Mouse (Mus musculus) liver, postnatal 0 days (tissue): Measurements from ENCODE around the gene B3gnt2. TPM values are rescaled to one million over a fixed set of nuclear protein-coding genes. Genes with fewer than 3 reads are reported as not detected.
A peak's percentile ranks its signal among the peaks of the same experiment; 100 is the strongest.

Source experiments
- ATAC-seq: fragments of 200-750 bp; cut with Nextera tagmentation; 2 replicates; pipeline ENCODE4 v1.8.0; 2017; ENCODE audit warnings: mild to moderate bottlenecking, moderate library complexity
- DNase-seq: peaks from one replicate; pipeline ENCODE4 v3.0.0-alpha.2; 2016
- H3K27ac ChIP-seq: fragments of 300-500 bp; sonication (generic); 2 replicates; pipeline ENCODE4 v1.5.1; 2014; ENCODE audit warnings: antibody characterized with exemption, moderate library complexity, mild to moderate bottlenecking, low read depth
- H3K27me3 ChIP-seq: fragments of 300-500 bp; sonication (generic); 2 replicates; pipeline ENCODE4 v1.6.1; 2014; ENCODE audit warnings: low read length, control low read depth, mixed read lengths; ENCODE audit not compliant: insufficient read depth
- H3K36me3 ChIP-seq: fragments of 300-500 bp; sonication (generic); replicated peaks from 2 replicates; pipeline ENCODE4 v1.6.1; 2014; ENCODE audit warnings: mild to moderate bottlenecking, control low read depth, low read length, moderate library complexity, mixed read lengths; ENCODE audit not compliant: insufficient read depth
- H3K4me1 ChIP-seq: fragments of 300-500 bp; sonication (generic); 2 replicates; pipeline ENCODE4 v1.6.1; 2014; ENCODE audit warnings: antibody characterized with exemption, mild to moderate bottlenecking, control low read depth; ENCODE audit not compliant: insufficient read depth
- H3K4me2 ChIP-seq: fragments of 300-500 bp; sonication (generic); 2 replicates; pipeline ENCODE4 v1.6.1; 2014; ENCODE audit warnings: low read depth, mild to moderate bottlenecking, low read length, moderate library complexity, mixed read lengths
- H3K4me3 ChIP-seq: fragments of 300-500 bp; sonication (generic); 2 replicates; pipeline ENCODE4 v1.5.1; 2014; ENCODE audit warnings: low read depth, low read length
- H3K9ac ChIP-seq: fragments of 300-500 bp; sonication (generic); replicated peaks from 2 replicates; pipeline ENCODE4 v1.6.1; 2014; ENCODE audit warnings: mild to moderate bottlenecking, moderate library complexity
- H3K9me3 ChIP-seq: fragments of 300-500 bp; sonication (generic); 2 replicates; pipeline ENCODE4 v1.6.1; 2016; ENCODE audit warnings: mild to moderate bottlenecking, control low read depth, low read length, mixed read lengths
- CTCF ChIP-seq: sonication (generic); IDR thresholded peaks from 2 replicates; pipeline ENCODE4 v1.5.1; 2016; ENCODE audit warnings: antibody characterized with exemption, low read depth
- EP300 ChIP-seq: IDR thresholded peaks from 2 replicates; pipeline ENCODE4 v1.6.1; 2016; ENCODE audit warnings: antibody characterized with exemption, low read depth, mild to moderate bottlenecking
- WGBS: fragments of 180-500 bp; shearing (Covaris S2); extraction: QIAGEN DNeasy Blood & Tissue Kit; methylation state at CpG from one replicate; pipeline ENCODE4 v1.1.7; 2014; ENCODE audit not compliant: insufficient replicate concordance; 5-methylcytosine and 5-hydroxymethylcytosine counted together
- polyA plus RNA-seq: library from polyadenylated mRNA; unstranded; fragments of >200 nt; fragmentation: Nextera tagmentation; extraction: Ambion mirVana; gene quantifications from 2 replicates; pipeline ENCODE4 v1.2.1, GENCODE M21; 2015

The B3gnt2 gene
- polyA plus RNA-seq, 1 experiment from 2014 or later = 10.0 TPM

DNA sequence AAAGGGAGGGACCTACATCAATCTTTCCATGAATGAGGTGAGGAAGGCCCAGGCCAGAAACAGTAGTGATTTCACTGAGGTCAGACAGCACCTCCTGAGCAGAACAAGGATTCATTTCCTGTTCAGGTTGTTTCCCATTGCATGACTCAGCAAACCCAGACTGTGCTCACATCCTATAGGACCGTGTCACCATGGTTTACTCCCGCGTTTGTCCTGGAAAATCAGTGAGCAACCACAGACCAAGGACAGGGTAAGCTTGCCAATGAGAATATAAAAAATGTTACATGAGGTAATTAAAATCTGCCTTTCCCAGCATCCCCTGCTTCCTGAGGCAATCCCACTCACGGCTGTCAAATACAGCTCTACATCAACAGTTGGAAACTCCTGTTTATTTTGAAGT, 141.2 kb downstream of the B3gnt2 start:
- H3K9ac ChIP-seq = no peak overlapping the region
- DNase-seq (no peak), ATAC-seq (no peak)
- H3K4me3 ChIP-seq = no peak overlapping the region
- no peak overlapping the region for H3K4me2 ChIP-seq
- H3K27ac ChIP-seq = no peak overlapping the region
- no peak for TF ChIP-seq EP300
- TF ChIP-seq CTCF = no peak
- 56% methylated on average over 4 of the region's 4 CpGs for WGBS
- no peaks in the 10 kb centered on the region for H3K36me3 ChIP-seq
- no peaks in the 10 kb centered on the region for H3K27me3 ChIP-seq
- no peaks in the 10 kb centered on the region for H3K9me3 ChIP-seq
- H3K4me1 ChIP-seq = no peaks in the 10 kb centered on the region

DNA sequence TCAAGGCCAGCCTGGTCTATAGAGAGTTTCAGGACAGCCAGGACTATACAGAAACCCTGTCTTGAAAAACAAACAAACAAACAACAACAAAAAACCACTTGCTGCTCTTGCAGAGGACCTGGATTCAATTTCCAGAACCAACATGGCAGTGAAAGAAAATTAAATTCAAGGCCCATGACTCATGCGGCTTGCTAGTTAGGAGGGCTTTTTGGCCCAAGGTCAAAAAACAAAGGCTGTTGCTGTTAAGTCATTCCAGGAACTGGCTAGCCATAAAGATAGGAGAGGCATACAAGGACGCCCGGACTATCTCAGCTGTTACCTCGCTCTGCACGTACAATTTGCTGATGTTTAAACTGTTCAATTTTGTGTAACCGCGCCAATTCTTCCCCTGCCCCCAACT, 142.7 kb downstream of the B3gnt2 start:
- Histone ChIP-seq H3K36me3 (no peaks in the 10 kb centered on the region), H3K4me1 (no peaks in the 10 kb centered on the region), H3K4me3 (no peak overlapping the region), H3K27ac (no peak overlapping the region), H3K9me3 (no peaks in the 10 kb centered on the region), H3K27me3 (no peaks in the 10 kb centered on the region), H3K4me2 (no peak overlapping the region), H3K9ac (no peak overlapping the region)
- no peak for TF ChIP-seq EP300
- TF ChIP-seq CTCF = no peak
- WGBS = 85% methylated on average over 7 of the region's 7 CpGs
- no peak for DNase-seq
- no peak for ATAC-seq

DNA sequence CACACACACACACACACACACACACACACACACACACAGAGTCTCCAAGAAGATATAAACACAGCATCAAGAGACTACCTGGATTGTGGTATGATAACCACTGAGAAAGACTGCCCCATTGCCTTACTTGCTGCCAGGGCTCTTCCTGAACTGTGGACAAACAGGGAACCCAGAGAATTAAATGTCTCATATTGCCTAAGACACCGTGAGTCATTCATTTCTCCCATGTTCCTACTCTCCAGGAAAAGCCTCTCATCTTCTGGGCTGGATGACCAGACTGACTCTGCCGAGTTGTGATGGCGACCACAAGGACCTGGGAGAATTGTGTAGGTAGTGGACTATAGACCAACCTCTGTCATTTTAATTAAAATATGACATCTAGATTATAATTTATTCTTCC, 149.4 kb downstream of the B3gnt2 start:
- 76% methylated on average over 3 of the region's 3 CpGs for WGBS
- no peak overlapping the region for H3K4me3 ChIP-seq
- H3K9ac ChIP-seq = no peak overlapping the region
- no peak for DNase-seq
- no peaks in the 10 kb centered on the region for H3K36me3 ChIP-seq
- no peaks in the 10 kb centered on the region for H3K9me3 ChIP-seq
- H3K27me3 ChIP-seq = no peaks in the 10 kb centered on the region
- TF ChIP-seq EP300 (no peak), CTCF (no peak)
- no peaks in the 10 kb centered on the region for H3K4me1 ChIP-seq
- H3K27ac ChIP-seq = no peak overlapping the region
- ATAC-seq = no peak
- H3K4me2 ChIP-seq = no peak overlapping the region

DNA sequence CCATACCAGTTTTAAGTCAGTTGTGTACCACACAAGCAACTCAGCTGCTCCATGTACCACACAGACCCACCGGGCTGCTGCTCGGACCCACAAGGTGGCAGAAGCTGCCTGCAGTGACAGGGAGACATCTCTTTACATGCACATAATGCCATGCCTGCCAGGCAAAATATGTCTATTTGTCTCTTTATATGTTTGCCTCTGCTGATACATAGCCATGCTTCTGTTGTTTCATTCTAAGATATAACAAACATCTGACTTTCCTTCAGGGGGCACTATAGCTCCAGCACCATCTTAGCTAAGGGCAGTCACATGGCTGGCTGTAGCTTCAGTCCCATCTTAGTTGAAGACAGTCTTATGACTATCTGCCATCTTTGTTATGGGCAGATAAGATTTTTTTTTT, 150.2 kb downstream of the B3gnt2 start:
- DNase-seq (no peak), ATAC-seq (peak; percentile 53; the same call in 1 of the 2 replicates)
- Histone ChIP-seq H3K27me3 (no peaks in the 10 kb centered on the region), H3K27ac (no peak overlapping the region), H3K9me3 (no peaks in the 10 kb centered on the region), H3K4me2 (no peak overlapping the region), H3K4me3 (no peak overlapping the region), H3K4me1 (no peaks in the 10 kb centered on the region), H3K9ac (no peak overlapping the region), H3K36me3 (no peaks in the 10 kb centered on the region)
- WGBS = 81% methylated on average over 2 of the region's 2 CpGs
- no peak for TF ChIP-seq EP300
- peak; percentile 63 for TF ChIP-seq CTCF

Other genes with a start within 250 kb of the B3gnt2 start
- 1.5 and 2.2 TPM in 2 replicates for gene Zrsr1, start 111.0 kb upstream of the B3gnt2 start, polyA plus RNA-seq
- 11.7 and 13.0 TPM in 2 replicates for gene Gm28048, start 121.1 kb upstream of the B3gnt2 start, polyA plus RNA-seq
- 157 and 160 TPM in 2 replicates for gene Commd1, start 121.4 kb upstream of the B3gnt2 start, polyA plus RNA-seq
- gene Cct4, start 129.6 kb upstream of the B3gnt2 start, polyA plus RNA-seq = 84.3 and 86.6 TPM in 2 replicates
- gene Fam161a, start 146.6 kb upstream of the B3gnt2 start, polyA plus RNA-seq = 1.5 and 1.6 TPM in 2 replicates